Mouse (Mus musculus): ENCODE data around the gene Myrf.

GRCm38 (mm10) chr19:10276483-10277144 is 36.1 kb upstream of the Myrf start:
- no peak for TF ChIP-seq CTCF (IDR thresholded peaks at IDR 0.05; ENCODE audit: borderline replicate concordance, extremely low read depth, insufficient read depth, insufficient read length)
- TF ChIP-seq POLR2A (IDR thresholded peaks at IDR 0.05; ENCODE audit: borderline replicate concordance, extremely low read depth, insufficient read depth, insufficient read length, poor library complexity, severe bottlenecking): no peak
